Mouse (Mus musculus) erythroblast, embryonic 14.5 days (primary cell): ENCODE results near the gene Tfip11. TPM values are rescaled to one million over a fixed set of nuclear protein-coding genes. Genes with fewer than 3 reads are reported as not detected.
"Not testable (repeated sequence)": the region's sequence is repeated elsewhere in the genome, so short reads cannot be mapped to it uniquely, and the experiment has no call there.

Experiments used
- H3K27me3 ChIP-seq: 2 replicates; pipeline ENCODE4 v1.6.1; 2012; ENCODE audit warnings: inconsistent platforms; ENCODE audit not compliant: control insufficient read depth
- H3K36me3 ChIP-seq: 2 replicates; pipeline ENCODE4 v1.6.1; 2012; ENCODE audit warnings: mild to moderate bottlenecking, inconsistent platforms; ENCODE audit not compliant: control insufficient read depth
- H3K4me1 ChIP-seq: 2 replicates; pipeline ENCODE4 v1.6.1; 2012; ENCODE audit warnings: inconsistent platforms; ENCODE audit not compliant: control insufficient read depth
- H3K4me3 ChIP-seq: replicated peaks from 2 replicates; pipeline ENCODE3; 2012; ENCODE audit warnings: moderate library complexity, mild to moderate bottlenecking, inconsistent platforms
- H3K9me3 ChIP-seq: 2 replicates; pipeline ENCODE4 v1.6.1; 2012; ENCODE audit warnings: low read length, inconsistent platforms, mixed read lengths; ENCODE audit not compliant: control insufficient read depth
- GATA1 ChIP-seq: IDR thresholded peaks from 2 replicates; pipeline ENCODE4 v1.6.1; 2012; ENCODE audit warnings: low read length, inconsistent platforms, mixed read lengths
- TAL1 ChIP-seq: IDR thresholded peaks from 3 replicates; pipeline ENCODE4 v1.6.1; 2012; ENCODE audit warnings: low read length, inconsistent platforms, mixed read lengths
- polyA plus RNA-seq: library from polyadenylated mRNA; stranded (reverse); fragments of >175 nt; gene quantifications from 2 replicates; pipeline ENCODE4 v1.2.3, GENCODE M21; 2012

Tfip11 gene
- polyA plus RNA-seq, 1 experiment: 4.3 TPM

GRCm38 (mm10) chr5:112317328-112317727 lies 8.8 kb upstream of the Tfip11 start:
- Histone ChIP-seq H3K4me3 (no peak overlapping the region), H3K9me3 (peaks cover 4% of the 10 kb centered on the region; the same call in 1 of the 2 replicates), H3K36me3 (peaks cover 34% of the 10 kb centered on the region), H3K27me3 (no peaks in the 10 kb centered on the region), H3K4me1 (peaks cover 21% of the 10 kb centered on the region)
- TF ChIP-seq TAL1 (no peak), GATA1 (no peak)

GRCm38 (mm10) chr5:112319343-112319742 lies 6.8 kb upstream of the Tfip11 start:
- Histone ChIP-seq H3K36me3 (peaks cover 14% of the 10 kb centered on the region), H3K4me1 (peaks cover 25% of the 10 kb centered on the region)
- H3K9me3 ChIP-seq, H3K27me3 ChIP-seq, H3K4me3 ChIP-seq: not testable (repeated sequence)

GRCm38 (mm10) chr5:112320379-112320778 lies 5.8 kb upstream of the Tfip11 start:
- no peak for TF ChIP-seq GATA1
- no peak for TF ChIP-seq TAL1
- Histone ChIP-seq H3K9me3 (peaks cover 4% of the 10 kb centered on the region; the same call in 1 of the 2 replicates), H3K4me3 (no peak overlapping the region), H3K36me3 (peaks cover 9% of the 10 kb centered on the region), H3K27me3 (no peaks in the 10 kb centered on the region), H3K4me1 (peaks cover 35% of the 10 kb centered on the region)

- Histone ChIP-seq H3K36me3 (peaks cover 4% of the 10 kb centered on the region), H3K27me3 (no peaks in the 10 kb centered on the region), H3K4me3 (no peak overlapping the region), H3K9me3 (peaks cover 4% of the 10 kb centered on the region; the same call in 1 of the 2 replicates), H3K4me1 (peaks cover 41% of the 10 kb centered on the region)
- no peak for TF ChIP-seq GATA1
- TF ChIP-seq TAL1: no peak
These were observed 5.2 kb upstream of the Tfip11 start for GRCm38 (mm10) chr5:112320936-112321335.

GRCm38 (mm10) chr5:112321376-112321775 lies 4.8 kb upstream of the Tfip11 start:
- Histone ChIP-seq H3K4me3 (no peak overlapping the region), H3K27me3 (no peaks in the 10 kb centered on the region), H3K9me3 (peaks cover 4% of the 10 kb centered on the region; the same call in 1 of the 2 replicates), H3K36me3 (peaks cover under 1% of the 10 kb centered on the region), H3K4me1 (peaks cover 44% of the 10 kb centered on the region)
- TF ChIP-seq GATA1 (no peak), TAL1 (no peak)

- Histone ChIP-seq H3K36me3 (peaks cover 9% of the 10 kb centered on the region), H3K9me3 (peaks cover 4% of the 10 kb centered on the region; the same call in 1 of the 2 replicates), H3K27me3 (no peaks in the 10 kb centered on the region), H3K4me3 (no peak overlapping the region), H3K4me1 (peaks cover 63% of the 10 kb centered on the region)
- TF ChIP-seq GATA1 (no peak), TAL1 (no peak)
These were observed 2.9 kb upstream of the Tfip11 start for GRCm38 (mm10) chr5:112323246-112323645.

GRCm38 (mm10) chr5:112324637-112325545 lies 1.3 kb upstream of the Tfip11 start:
- H3K36me3 ChIP-seq: peaks cover 24% of the 10 kb centered on the region
- peaks cover 51% of the 10 kb centered on the region for H3K4me1 ChIP-seq
- no peaks in the 10 kb centered on the region for H3K27me3 ChIP-seq
- H3K9me3 ChIP-seq: no peaks in the 10 kb centered on the region; the same call in 1 of the 2 replicates
- no peak; the same call in 1 of the 2 replicates for TF ChIP-seq GATA1
- no peak for TF ChIP-seq TAL1
- peak overlapping the region; percentile 80 for H3K4me3 ChIP-seq

- Histone ChIP-seq H3K36me3 (peaks cover 41% of the 10 kb centered on the region), H3K4me3 (peak overlapping the region; percentile 80), H3K9me3 (no peaks in the 10 kb centered on the region), H3K27me3 (no peaks in the 10 kb centered on the region), H3K4me1 (peaks cover 43% of the 10 kb centered on the region)
- TF ChIP-seq TAL1: no peak
- no peak for TF ChIP-seq GATA1
These were observed 370 bp downstream of the Tfip11 start for GRCm38 (mm10) chr5:112326446-112327009.

GRCm38 (mm10) chr5:112327854-112328253 lies 1.7 kb downstream of the Tfip11 start:
- H3K4me1 ChIP-seq: peaks cover 43% of the 10 kb centered on the region
- H3K9me3 ChIP-seq: no peaks in the 10 kb centered on the region
- TF ChIP-seq TAL1 (no peak), GATA1 (no peak)
- no peaks in the 10 kb centered on the region for H3K27me3 ChIP-seq
- H3K36me3 ChIP-seq: peaks cover 54% of the 10 kb centered on the region
- H3K4me3 ChIP-seq: no peak overlapping the region
